Mouse (Mus musculus) left cerebral cortex, postnatal 14 days (tissue): ENCODE measurements around the gene Stk38. TPM values are rescaled to one million over a fixed set of nuclear protein-coding genes. Genes with fewer than 3 reads are reported as not detected.

Source experiments
- DNase-seq, 2 experiments: peaks; one replicate each; pipeline ENCODE4 v3.0.0; 2021 to 2022; ENCODE audit warnings: low spot score in 2 of 2, mixed read lengths in 1 of 2
- intact Hi-C: fragments of 180-260 bp; cut with DNase I; formaldehyde crosslinking; loops from one replicate; pipeline ENCODE4 v1.15.1; 2025
- long read RNA-seq, 2 experiments: library from polyadenylated mRNA; stranded (forward); transcript quantifications; one replicate each; pipeline ENCODE4 v2.0.0; 2021
- total RNA-seq, 2 experiments: library from RNA; stranded (reverse); gene quantifications; 2 replicates each; pipeline ENCODE4 v1.2.3; 2021

Gene Stk38
- total RNA-seq: 10 to 100 TPM; 47.5 to 49.2 TPM
- long read RNA-seq, experiment 1, transcript Stk38-201 (14 exons, 3,351 nt): major isoform, 12 of 23 reads
- long read RNA-seq, experiment 1, partial matches to known transcripts: 5 of 23 reads
- long read RNA-seq, experiment 1, other reads (novel, unspliced or antisense): 2 of 23 reads
- long read RNA-seq, experiment 2, transcript Stk38-201 (14 exons, 3,351 nt): major isoform, 13 of 22 reads
- long read RNA-seq, experiment 2, partial matches to known transcripts: 0 of 22 reads
- long read RNA-seq, experiment 2, other reads (novel, unspliced or antisense): 6 of 22 reads

DNA sequence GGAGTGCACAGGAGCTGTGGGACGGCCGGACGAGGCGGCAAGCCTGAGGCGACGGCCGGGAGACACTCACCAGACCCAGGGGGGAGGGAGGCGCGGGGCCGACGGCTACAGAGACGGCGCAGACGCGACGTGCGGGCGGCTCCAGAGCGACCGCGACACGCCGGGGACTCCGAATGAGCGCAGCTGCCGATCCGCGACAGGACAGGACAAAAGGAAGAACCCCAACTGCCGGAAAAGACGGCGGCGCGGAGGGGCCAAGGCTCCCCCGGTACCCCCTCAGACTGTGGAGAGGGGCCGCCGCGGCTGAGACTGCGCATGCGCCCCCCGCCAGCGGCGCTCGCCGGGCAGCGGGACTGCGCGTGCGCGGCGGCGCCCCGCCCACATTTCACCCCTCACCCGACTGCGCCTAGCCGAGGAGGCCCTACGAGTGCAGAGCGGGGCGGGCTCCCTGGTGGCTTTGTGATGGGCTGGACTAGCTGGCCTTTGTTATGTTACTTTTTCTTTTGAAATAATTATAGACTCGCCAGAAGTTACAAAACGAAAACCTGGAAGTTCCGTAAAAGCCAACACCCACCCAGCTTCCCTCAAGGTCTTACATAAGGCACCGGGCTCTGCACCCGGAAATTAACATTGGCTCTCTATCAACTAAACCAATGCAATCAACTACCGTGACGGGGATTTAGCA, at the start of gene Stk38:
Gene Stk38, minus strand, starts transcription at position 355 of the 685 bp plus-strand sequence.
- DNase-seq: peak; percentile 83 to 88
- intact Hi-C loops: no loop called here

DNA sequence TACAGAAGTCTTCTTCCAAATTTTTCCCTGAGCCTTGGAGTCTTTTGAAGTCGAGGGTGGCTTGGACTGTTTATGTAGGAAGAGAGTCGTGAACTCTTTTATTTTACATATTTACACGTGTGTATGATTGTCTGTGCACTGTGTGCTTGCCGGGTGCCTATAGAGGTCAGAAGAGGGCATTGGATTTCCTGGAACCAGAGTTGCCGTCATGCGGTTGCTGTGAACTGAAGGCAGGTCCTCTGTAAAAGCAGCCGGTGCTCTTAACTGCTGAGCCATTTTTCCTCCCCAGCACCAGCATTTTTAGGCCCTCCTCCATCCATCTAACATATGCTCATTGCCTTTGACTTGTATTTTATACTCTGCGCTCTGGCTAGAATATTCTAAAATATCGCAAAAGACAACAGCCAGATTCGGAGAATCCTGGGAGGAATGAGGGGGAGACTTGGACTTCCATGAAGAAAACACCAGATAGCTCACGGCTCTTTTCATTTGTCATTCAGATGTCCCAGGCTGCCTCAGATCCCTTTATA, 49.6 kb upstream of the Stk38 start:
- intact Hi-C loops: no loop called here
- no peak for DNase-seq

DNA sequence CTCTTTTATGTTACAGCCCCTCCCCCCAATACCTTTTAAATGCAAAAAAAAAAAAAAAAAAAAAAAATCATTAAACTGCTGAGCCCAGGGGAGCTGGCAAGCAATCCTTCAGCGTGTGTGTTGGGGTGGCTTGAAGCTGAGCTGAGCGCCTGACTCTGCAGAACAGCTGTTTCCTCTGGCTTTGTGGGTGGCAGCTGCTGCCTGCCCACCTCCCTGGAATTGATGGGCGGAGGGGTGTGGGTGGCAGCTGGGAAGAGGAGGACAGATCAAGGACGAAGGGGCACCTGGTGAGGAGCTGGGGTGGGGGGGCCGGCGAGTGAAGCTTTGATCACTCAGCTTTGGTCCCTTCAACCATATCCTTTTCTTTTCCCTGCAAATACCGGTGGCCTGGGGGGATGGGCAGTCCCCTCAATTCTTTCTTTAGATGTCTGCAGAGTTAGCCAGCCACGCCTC, 48.9 kb upstream of the Stk38 start:
- DNase-seq: no peak
- intact Hi-C loops: no loop called here

DNA sequence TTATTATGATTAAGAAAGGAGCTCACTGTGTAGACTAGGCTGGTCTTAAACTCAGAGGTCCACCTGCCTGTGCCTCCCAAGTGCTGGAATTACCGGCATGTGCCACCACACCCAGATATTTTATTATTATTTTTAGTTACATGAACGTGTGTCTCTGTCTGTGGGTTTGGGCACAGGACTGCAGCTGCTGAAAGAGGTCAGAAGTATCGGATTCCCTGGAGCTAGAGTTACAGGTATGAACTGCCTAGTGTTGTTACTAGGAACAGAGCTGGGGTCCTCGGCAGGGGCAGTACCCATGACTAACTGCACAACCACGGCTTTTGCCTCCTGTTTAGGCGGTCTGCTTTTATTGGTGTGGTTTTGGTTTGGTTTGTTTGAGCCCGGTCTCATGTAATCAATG, 48.4 kb upstream of the Stk38 start:
- DNase-seq: no peak
- intact Hi-C loops: no loop called here

DNA sequence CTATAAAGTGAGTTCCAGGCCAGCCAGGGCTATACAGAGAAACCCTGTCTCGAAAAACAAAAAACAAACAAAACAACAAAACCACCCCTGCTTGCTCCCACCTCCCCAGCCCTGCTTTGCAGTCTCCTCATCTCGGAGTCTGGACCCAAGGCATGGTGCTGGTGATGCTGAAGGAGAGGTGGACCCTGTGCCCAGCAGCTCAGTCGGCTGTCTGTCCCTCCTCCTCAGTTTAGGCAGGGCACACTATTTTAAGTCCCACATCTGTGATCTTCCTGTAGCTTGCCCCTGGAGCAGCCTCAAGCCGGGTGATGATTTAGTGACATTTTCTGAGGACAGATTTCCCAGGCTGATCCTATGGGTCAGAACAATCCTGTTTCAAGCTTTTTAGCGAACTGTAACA, 47.8 kb upstream of the Stk38 start:
- no peak for DNase-seq
- intact Hi-C loops: no loop called here

DNA sequence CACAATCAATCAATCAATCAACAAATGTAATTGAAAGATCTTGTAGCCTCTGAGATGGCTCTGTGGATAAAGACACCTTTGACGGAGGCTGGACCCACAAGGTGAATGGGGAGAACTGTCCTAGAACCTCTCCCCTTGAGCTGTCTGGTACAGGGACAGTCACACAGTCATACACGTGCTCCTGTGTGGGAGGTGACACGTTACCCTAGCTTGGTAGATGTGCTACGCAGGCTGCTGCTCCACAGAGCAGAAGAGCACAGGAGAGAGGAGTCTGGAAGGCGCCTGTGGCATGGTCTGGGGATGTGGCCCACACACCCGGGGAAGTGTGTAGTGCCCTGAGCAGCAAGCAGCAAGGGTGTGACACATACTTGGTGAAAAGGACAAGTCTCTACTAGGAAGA, 46.6 kb upstream of the Stk38 start:
- no peak for DNase-seq
- intact Hi-C loops: no loop called here

DNA sequence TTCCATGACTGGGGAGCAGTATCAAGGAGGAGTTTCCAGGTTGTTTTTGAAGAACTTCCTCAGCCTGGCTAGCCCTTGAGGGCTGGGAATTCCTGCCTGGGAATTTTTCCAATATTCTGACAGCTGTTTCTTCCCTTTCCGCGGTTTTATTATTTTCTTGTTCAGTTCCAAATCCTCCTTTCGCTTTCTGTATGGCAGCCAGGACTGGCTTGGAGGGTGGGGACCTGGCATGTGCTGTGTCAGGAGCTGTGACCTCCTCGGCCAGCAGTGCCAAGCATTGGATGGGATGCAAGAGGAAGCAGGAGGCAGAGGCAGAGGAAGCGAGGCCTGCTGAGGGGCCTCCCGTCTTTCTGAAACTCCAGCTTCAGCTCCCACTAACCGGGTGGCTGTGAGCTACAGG, 46.0 kb upstream of the Stk38 start:
- no peak for DNase-seq
- intact Hi-C loops: no loop called here

DNA sequence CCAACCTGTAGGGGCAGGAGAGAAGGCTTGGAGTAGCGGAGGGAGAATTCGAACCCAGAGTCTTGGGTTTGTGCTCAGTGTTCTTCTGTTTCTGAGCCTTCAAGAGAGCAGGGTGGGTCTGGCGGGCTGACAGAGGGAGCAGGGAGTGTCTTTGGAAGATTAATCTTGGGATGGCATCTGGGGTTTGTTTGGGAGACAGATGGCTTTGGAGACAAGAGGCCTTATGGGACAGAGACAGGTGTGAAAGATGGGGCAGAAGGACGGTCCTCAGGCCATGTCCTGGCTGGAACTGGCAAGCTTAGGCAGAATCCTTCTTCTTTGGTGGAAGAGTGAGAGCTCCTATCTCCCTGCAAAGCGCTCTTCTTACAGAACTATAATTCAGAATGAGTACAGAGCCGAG, 45.3 kb upstream of the Stk38 start:
- intact Hi-C loops: no loop called here

DNA sequence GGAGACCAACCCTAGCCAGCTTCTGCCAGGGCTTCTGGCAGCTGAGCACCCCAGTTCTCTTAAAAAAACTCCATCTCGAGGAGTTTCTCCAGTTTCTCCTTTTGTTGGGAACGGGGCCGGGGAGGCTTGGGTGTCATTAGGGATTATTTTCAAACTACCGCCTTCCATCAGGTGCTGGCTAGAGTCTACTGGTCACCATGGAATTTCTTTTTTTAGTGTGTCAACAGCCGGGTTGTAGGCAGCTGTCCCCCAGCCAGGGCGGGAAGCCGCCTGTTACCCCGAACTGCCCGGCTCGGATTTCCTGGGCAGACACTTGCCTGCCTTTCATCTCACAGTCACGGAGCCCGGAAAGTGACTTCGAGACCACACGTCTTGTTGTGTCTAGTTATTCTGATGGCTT, 43.0 kb upstream of the Stk38 start:
- no peak for DNase-seq
- intact Hi-C loops: no loop called here

More for the DNA sequence above, 45.3 kb upstream of the Stk38 start:
- DNase-seq: no peak

DNA sequence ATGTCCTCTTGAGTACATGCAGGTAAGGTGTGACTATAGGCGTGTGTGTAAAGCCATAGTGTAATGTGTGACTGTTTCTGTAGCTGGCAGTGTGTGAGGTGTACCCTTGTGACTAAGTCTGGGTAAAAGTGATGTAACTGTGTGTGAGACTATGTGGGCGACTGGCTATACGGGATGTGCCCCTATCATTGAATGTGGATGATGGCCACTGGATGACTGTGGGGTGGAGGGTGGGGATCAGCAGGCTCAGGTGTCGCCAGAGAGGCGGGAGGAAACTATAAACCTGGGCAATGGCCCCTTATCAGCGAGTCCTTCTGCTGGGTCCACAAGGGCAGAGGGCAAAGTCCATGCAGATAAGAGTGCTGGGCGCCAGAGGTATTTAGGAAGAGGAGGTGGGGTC, 42.1 kb upstream of the Stk38 start:
- no peak for DNase-seq
- intact Hi-C loops: loop anchor here (1.0 to 2.0 kb wide), 3 partner anchors 45 to 197 kb away; no protein-coding TSS in a partner anchor

DNA sequence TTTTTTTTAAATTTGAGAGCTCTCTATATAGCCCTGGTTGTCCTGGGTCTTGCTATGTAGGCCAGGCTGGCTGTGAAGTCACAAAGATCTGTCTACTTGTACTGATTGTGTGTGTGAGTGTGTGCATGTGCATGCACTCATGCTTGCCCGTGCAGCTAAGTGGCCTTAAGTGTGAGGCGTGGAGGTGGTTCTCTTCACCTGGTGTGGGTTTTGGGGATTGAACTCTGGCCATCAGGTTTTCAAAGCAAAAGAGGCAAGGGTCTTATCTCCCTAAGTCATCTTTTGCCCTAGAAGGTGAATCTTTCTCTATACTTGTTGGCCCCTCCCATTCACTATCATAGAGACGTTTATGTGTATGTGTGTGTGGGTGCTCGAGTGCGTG, 41.7 kb upstream of the Stk38 start:
- no peak for DNase-seq
- intact Hi-C loops: loop anchor here (1.0 to 2.0 kb wide), 3 partner anchors 46 to 197 kb away; no protein-coding TSS in a partner anchor

DNA sequence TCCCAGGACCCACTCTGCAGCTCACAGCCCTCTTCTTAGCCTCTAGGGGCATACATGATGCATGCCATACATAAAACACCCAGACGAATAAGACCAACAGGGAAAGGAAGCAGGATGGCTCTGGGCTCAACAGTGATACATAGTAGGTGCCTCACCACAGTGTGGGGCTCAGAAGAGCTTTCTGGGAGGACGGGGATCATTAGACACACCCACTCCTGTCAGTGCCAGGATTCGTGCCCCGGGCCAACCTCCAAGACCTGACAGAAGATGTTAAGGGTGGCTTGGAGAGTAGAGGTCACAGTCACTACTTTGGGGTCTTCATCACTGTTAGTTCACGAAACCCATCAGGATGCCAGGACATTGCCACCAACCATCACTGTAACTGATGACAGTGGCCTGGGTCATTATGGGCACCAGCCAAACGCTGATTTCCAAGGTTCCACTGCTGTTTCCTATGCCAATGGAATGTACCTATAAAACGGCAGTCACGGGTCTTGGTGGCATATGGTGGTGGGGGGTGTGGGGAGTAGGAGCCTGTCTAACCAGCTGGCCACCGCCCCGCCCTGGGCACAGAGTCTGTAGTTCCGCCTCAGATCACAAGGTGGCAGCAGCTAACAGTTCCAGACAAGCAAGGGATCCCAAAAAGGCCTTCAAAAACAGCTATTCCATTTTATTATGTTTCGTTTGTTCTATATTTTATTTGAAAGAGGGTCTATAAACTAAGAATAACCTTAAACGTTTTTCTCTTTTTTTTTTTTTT, 41.1 kb upstream of the Stk38 start:
- intact Hi-C loops: loop anchor here (1.0 to 2.0 kb wide), 3 partner anchors 46 to 198 kb away; no protein-coding TSS in a partner anchor
- DNase-seq: peak; percentile 92 to 95

DNA sequence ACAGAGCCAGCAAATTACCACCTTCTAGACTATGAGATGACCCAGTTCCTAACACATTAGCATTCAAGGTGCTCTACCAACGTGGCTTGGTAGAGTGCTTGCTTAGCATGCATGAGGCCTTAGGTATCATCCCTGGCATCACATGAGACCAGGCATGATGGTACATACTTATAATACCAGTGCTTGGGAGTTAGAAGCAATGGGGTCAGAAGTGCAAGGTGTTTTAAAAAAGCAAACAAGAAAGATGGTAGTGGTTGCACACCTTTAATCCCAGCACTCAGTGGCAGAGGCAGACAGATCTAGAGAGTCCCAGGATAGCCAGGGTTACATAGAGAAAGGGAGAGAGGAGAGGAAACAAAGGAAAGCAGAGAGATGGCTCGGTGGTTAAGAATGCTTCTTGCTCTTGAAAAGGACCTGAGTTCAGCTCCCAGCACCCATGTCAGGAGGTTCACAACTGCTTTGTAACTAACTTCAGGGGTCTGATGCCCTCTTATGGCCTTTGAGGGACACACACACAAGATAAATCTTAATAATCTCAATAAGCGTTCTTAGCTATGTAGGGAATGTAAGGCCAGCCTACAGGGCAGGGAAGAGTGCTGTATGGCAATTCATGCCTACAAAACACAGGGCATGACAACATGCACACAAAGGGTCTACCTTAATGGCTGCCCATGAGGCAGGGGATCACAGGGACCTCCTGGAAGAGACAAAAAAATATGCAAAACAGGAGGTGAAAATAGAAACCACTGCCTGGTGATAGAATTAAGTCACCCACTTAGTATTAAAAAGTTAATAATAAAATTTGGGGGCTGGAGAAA, 40.1 kb upstream of the Stk38 start:
- no peak for DNase-seq
- intact Hi-C loops: loop anchor here (2.0 kb wide), 2 partner anchors 123 to 199 kb away; no protein-coding TSS in a partner anchor

DNA sequence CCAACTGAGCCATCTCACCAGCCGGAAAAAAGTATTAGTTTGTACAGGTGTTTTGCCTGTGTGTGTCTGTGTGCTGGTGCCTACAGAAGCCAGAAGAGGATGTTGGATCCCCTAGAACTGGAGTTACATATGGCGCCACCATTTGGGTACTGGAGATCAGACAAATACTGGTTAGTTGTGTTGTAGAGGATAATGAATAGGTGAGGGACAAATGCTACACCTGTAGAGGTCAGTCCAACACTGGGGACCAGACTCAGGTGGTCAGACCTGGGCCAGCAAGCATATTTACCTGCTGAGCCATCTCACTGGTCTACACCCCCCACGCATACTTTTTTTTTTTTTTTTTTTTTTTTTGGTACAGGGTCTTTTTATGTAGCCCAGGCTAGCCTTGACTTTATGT, 39.1 kb upstream of the Stk38 start:
- intact Hi-C loops: no loop called here
- DNase-seq: no peak

DNA sequence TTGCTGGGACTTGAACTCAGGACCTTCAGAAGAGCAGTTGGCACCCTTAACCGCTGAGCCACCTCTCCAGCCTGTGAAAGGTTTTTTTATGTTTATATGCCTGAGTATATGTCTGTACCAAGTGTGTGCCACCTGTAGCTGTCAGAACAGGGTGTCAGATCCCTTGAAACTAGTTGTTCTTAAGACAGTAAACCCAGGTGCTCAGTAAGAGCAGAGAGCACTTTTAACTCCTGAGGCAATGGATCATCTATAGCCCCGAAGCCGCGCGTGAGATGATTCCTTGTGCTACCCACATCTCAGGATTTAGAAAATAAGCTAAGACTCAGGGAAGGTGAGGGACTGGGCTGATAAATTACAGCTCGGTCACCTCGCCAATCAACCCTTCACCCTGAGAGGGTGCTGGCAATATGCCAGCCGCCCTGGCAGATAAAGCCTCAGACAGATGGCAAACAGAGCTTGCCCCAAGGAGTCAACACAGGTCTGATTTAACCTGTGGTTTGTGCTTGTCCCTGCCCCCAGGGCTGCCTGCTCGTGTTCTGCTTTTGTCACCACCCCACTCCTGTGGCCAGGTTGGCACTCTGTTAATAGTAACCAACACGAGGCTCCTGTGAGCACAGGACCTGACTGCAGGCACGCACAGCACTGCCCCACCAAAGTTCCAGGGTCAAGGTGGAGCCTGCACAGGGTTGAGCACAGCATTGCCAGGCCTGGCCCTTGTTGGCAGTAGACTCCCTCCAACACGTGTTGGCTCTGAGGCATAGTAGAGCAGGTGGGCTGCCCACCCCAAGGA, 38.1 kb upstream of the Stk38 start:
- intact Hi-C loops: no loop called here
- DNase-seq: no peak

DNA sequence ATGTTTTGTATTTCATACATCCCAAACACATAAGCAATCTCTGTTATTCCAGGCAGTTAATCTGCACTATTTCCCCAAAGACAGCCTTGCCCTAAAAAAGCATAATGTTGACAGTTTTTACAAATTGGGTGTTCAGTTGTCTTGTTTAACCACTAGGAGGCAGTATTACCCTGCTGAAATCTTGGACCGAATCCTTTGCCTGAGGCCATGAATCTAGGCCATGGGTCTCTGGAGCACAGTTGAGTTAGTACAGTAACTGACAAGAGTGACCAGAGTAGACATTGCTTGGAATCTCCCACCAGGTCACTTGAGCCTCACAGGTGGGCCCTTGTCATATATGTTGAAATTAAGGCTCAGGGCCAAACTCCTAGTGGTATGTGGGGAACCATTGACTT, 37.1 kb upstream of the Stk38 start:
- DNase-seq: no peak
- intact Hi-C loops: no loop called here

DNA sequence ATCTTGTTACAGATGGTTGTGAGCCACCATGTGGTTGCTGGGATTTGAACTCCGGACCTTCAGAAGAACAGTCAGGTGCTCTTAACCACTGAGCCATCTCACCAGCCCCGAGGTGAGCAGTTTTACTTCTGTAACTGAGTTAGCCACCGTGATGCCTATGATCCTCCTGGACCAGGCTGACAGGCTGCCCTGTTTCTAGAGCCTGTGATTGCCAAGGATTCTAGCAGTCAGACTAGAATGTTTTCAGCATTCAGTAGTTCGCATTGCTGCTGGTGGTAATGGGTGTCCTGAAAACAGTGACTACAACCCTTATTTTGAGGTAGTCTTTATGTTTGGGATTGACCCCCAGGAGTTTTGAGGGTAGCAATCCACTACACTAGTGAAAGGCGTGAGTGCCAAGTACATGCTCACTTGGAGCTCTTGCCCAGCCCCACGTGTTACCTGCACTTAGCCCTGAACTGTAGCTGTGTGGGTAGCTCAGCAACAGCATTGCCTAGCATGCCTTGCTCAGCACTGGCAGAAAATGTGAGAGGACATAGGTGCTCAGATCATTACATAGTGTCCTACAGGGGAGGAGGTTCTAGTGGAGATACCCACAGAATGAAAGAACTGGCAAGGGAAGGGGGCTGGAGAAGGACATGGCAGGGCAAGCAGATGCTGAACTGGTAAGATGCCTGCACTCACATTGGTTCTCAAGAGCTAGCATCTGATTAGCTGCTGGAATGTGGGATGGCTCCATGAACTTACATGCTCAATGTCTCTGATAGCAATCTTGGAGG, 36.5 kb upstream of the Stk38 start:
- intact Hi-C loops: no loop called here

DNA sequence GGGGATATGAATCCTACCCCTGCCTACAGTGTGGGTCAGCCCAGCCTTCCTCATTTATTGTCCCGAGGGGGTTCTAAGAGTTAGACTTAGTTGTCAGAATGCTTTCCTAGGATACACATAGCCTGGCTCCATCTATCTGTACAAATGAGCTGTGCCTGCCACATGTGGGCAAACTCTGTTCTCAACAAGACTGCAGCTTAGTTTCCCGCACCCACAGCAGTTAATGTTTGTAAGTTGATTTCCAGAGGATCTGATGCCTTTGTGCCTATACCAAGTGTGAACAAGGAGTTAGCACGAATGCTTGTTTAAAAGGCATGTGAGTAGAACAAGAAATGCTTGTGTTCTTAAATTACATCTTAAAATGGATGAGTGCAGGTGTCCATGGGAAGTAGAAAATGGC, 35.8 kb upstream of the Stk38 start:
- no peak for DNase-seq
- intact Hi-C loops: no loop called here

More for the DNA sequence above, 36.5 kb upstream of the Stk38 start:
- DNase-seq: no peak
